Mouse (Mus musculus) megakaryocyte, adult 5-6 weeks (primary cell): ENCODE data around the gene Rnf152. TPM values are rescaled to one million over a fixed set of nuclear protein-coding genes. Genes with fewer than 3 reads are reported as not detected.

Source experiments
- ATAC-seq: 2 replicates; pipeline ENCODE4 v1.8.0; 2016; ENCODE audit warnings: mild to moderate bottlenecking, inconsistent platforms; ENCODE audit not compliant: poor library complexity, severe bottlenecking
- total RNA-seq, 2 experiments: library from RNA; stranded (forward) in 1 of 2; stranded (reverse) in 1 of 2; fragments of 153-499, 151-499 nt in 1 of 2; fragments of 221-1000, 200-1000 nt in 1 of 2; gene quantifications; 2 replicates each; pipeline versions ENCODE4 v1.2.3 to v1.2.4; 2015 to 2017

Rnf152 gene
- total RNA-seq, 2 experiments from 2014 or later = 0.04 TPM; not detected in 1

- no peak for ATAC-seq
These were observed 113.0 kb downstream of the Rnf152 start for GRCm38 (mm10) chr1:105243359-105244142.

- ATAC-seq = no peak
These were observed 116.3 kb downstream of the Rnf152 start for GRCm38 (mm10) chr1:105240185-105240584.
